Mouse (Mus musculus) embryonic facial prominence, embryonic 13.5 days (tissue): ENCODE measurements around the gene Rassf1. TPM values are rescaled to one million over a fixed set of nuclear protein-coding genes. Genes with fewer than 3 reads are reported as not detected.

ENCODE experiments used
- ATAC-seq: fragments of 200-750 bp; cut with Nextera tagmentation; 2 replicates; pipeline ENCODE4 v1.8.0; 2017; ENCODE audit warnings: low read depth; ENCODE audit not compliant: insufficient number of reproducible peaks, insufficient read depth, low FRiP score, low TSS enrichment
- H3K27ac ChIP-seq: fragments of 300-500 bp; sonication (generic); 2 replicates; pipeline ENCODE4 v1.5.1; 2015; ENCODE audit warnings: moderate library complexity, mild to moderate bottlenecking, inconsistent platforms
- H3K27me3 ChIP-seq: fragments of 300-500 bp; sonication (generic); 2 replicates; pipeline ENCODE4 v1.6.1; 2015; ENCODE audit warnings: mild to moderate bottlenecking, inconsistent platforms
- H3K36me3 ChIP-seq: fragments of 300-500 bp; sonication (generic); 2 replicates; pipeline ENCODE4 v1.6.1; 2015; ENCODE audit warnings: mild to moderate bottlenecking, inconsistent platforms
- H3K4me1 ChIP-seq: fragments of 300-500 bp; sonication (generic); 2 replicates; pipeline ENCODE4 v1.6.1; 2015; ENCODE audit warnings: inconsistent platforms
- H3K4me2 ChIP-seq: fragments of 300-500 bp; sonication (generic); 2 replicates; pipeline ENCODE4 v1.6.1; 2015; ENCODE audit warnings: moderate library complexity, mild to moderate bottlenecking, inconsistent platforms
- H3K4me3 ChIP-seq: fragments of 300-500 bp; sonication (generic); 2 replicates; pipeline ENCODE4 v1.5.1; 2015; ENCODE audit warnings: mild to moderate bottlenecking, inconsistent platforms
- H3K9ac ChIP-seq: fragments of 300-500 bp; sonication (generic); 2 replicates; pipeline ENCODE4 v1.6.1; 2015; ENCODE audit warnings: mild to moderate bottlenecking, inconsistent platforms
- H3K9me3 ChIP-seq: fragments of 300-500 bp; sonication (generic); 2 replicates; pipeline ENCODE4 v1.6.1; 2016; ENCODE audit warnings: inconsistent platforms
- WGBS: fragments of 180-500 bp; shearing (Covaris S2); methylation state at CpG from one replicate; pipeline ENCODE4 v1.1.7; 2015; ENCODE audit warnings: mixed read lengths; 5-methylcytosine and 5-hydroxymethylcytosine counted together
- polyA plus RNA-seq: library from polyadenylated mRNA; unstranded; fragments of >200 nt; fragmentation: Nextera tagmentation; extraction: Ambion mirVana; gene quantifications from 2 replicates; pipeline ENCODE4 v1.2.1, GENCODE M21; 2015

Gene Rassf1
- polyA plus RNA-seq, 1 experiment from 2014 or later: 68.5 TPM

DNA sequence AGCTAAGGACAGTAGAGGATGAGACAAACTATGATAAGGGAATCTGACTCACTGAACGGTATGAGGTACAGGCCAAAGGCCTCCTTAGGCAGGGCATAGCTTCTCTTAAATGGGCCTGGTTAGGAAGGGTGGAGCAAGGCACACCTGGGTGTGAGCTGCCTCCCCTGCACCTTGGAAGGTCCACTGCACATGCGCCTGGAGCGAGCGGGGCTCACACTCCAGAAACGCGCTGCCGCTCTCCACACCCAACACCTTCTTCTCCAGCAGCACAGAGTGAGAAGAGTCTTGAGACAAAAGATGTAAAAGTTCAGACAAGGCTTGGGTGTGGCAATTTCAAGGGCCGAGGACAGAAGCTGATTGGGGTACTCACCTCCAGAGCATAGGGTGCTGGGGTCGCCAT, 48.1 kb downstream of the Rassf1 start:
- no peak for ATAC-seq
- Histone ChIP-seq H3K4me1 (peaks cover 27% of the 10 kb centered on the region), H3K4me3 (no peak overlapping the region), H3K9ac (no peak overlapping the region), H3K36me3 (peaks cover 9% of the 10 kb centered on the region), H3K9me3 (no peaks in the 10 kb centered on the region), H3K4me2 (no peak overlapping the region), H3K27ac (no peak overlapping the region), H3K27me3 (no peaks in the 10 kb centered on the region)
- WGBS: 89% methylated on average over 9 of the region's 9 CpGs

DNA sequence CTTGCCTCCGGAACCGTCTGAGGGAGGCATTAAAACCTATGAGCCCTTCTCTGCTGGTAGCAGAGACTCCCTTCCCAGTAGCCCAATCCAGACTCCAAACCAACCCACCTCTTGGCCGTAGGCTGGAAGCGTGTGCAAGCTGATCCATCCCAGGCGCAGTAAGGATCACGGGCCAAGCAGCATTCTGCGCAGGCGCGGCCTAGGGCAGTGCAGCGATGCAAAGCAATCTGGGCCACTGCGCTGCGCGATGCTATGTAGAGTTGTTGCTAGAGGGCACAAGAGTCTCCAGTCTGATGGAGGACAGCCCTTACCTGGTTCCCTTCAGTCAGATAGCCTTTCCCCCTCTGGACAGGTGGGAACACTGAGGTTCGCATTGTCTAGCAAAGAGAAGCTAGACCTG, 48.5 kb downstream of the Rassf1 start:
- Histone ChIP-seq H3K9ac (no peak overlapping the region), H3K4me3 (no peak overlapping the region), H3K9me3 (no peaks in the 10 kb centered on the region), H3K4me1 (peaks cover 31% of the 10 kb centered on the region), H3K36me3 (peaks cover 5% of the 10 kb centered on the region; the same call in 1 of the 2 replicates), H3K4me2 (no peak overlapping the region), H3K27me3 (no peaks in the 10 kb centered on the region), H3K27ac (no peak overlapping the region)
- WGBS: 71% methylated on average over 14 of the region's 14 CpGs
- ATAC-seq: no peak

GRCm38 (mm10) chr9:107600745-107601144, 49.4 kb downstream of the Rassf1 start:
- H3K27me3 ChIP-seq: no peaks in the 10 kb centered on the region

DNA sequence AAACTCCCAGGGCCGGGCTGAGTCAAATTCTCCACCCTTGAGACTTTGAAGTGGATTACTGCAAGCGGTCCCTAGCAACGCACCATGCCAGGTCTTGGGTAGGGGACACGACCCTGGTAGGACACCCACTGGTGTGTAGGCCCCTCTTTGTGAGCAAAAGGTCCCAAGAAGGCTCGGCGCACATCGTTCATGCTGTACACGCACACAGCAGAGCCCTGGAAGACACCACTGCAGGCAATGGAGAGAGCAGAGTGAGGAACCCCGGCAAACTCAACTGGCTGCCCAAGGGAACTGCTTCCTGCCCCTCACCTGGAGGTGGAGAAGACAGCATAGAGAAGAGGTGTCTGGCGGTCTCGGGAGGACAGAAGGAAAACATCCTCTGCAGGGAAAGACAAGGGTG, 49.9 kb downstream of the Rassf1 start:
- H3K4me1 ChIP-seq: peaks cover 45% of the 10 kb centered on the region
- 87% methylated on average over 11 of the region's 11 CpGs for WGBS
- H3K4me3 ChIP-seq: no peak overlapping the region
- no peak overlapping the region for H3K27ac ChIP-seq
- no peak overlapping the region for H3K4me2 ChIP-seq
- no peaks in the 10 kb centered on the region for H3K9me3 ChIP-seq
- no peak for ATAC-seq
- H3K27me3 ChIP-seq: no peaks in the 10 kb centered on the region
- no peak overlapping the region for H3K9ac ChIP-seq
- H3K36me3 ChIP-seq: peaks cover 2% of the 10 kb centered on the region; the same call in 1 of the 2 replicates

More at GRCm38 (mm10) chr9:107600745-107601144, 49.4 kb downstream of the Rassf1 start:
- Histone ChIP-seq H3K4me2 (no peak overlapping the region), H3K27ac (no peak overlapping the region), H3K4me3 (no peak overlapping the region), H3K9ac (no peak overlapping the region), H3K36me3 (peaks cover 2% of the 10 kb centered on the region; the same call in 1 of the 2 replicates), H3K4me1 (peaks cover 40% of the 10 kb centered on the region), H3K9me3 (no peaks in the 10 kb centered on the region)
- 81% methylated on average over 12 of the region's 12 CpGs for WGBS
- no peak for ATAC-seq

DNA sequence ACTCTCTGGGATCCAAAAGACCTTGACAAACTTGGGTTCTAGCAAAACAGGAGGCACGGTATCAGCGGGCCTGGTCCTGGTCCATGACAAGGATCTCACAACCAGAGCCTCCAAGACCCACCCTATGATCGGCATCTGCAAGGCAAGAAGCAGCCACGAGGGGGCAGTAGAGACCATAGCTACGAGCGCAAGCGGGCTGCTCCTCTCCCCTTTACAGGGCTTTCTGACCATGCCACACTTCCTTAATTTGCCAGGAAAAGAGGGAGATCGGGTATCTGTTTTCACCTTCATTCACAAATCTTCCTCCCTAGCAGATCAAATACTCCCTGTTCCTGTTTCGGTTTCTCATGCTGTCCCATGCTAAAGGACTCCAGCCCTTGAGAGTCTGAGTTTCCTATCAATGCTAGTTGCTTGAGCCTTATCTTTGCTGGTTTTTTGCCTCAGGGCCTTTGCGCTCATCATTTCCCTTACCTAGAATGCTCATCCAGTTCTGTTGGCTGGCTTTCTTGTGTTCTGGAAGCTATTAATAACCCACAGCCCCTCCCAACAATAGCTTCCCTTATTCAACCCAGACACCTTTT, 50.8 kb downstream of the Rassf1 start:
- no peak for ATAC-seq
- Histone ChIP-seq H3K4me3 (no peak overlapping the region), H3K9me3 (no peaks in the 10 kb centered on the region), H3K4me2 (peak overlapping the region; percentile 33), H3K27me3 (no peaks in the 10 kb centered on the region), H3K27ac (peak overlapping the region; percentile 64; the same call in 1 of the 2 replicates), H3K36me3 (peaks cover 2% of the 10 kb centered on the region; the same call in 1 of the 2 replicates), H3K4me1 (peaks cover 54% of the 10 kb centered on the region), H3K9ac (peak overlapping the region; percentile 22; the same call in 1 of the 2 replicates)
- WGBS: 7% methylated on average over 10 of the region's 10 CpGs

- H3K27me3 ChIP-seq: no peaks in the 10 kb centered on the region
- no peak overlapping the region for H3K4me2 ChIP-seq
- H3K36me3 ChIP-seq: peaks cover 2% of the 10 kb centered on the region; the same call in 1 of the 2 replicates
- no peak overlapping the region for H3K9ac ChIP-seq
- no peak overlapping the region; the same call in 1 of the 2 replicates for H3K27ac ChIP-seq
- H3K4me3 ChIP-seq: no peak overlapping the region
- WGBS: 88% methylated on average over 6 of the region's 6 CpGs
- H3K9me3 ChIP-seq: no peaks in the 10 kb centered on the region
- peaks cover 65% of the 10 kb centered on the region for H3K4me1 ChIP-seq
- ATAC-seq: no peak
Observed at GRCm38 (mm10) chr9:107603251-107603650, 51.9 kb downstream of the Rassf1 start.

- ATAC-seq: 0 out of 2 replicates have a peak, but pooled peaks have one; percentile 9
- Histone ChIP-seq H3K36me3 (no peaks in the 10 kb centered on the region), H3K9me3 (no peaks in the 10 kb centered on the region), H3K27me3 (no peaks in the 10 kb centered on the region), H3K4me2 (peak overlapping the region; percentile 54), H3K4me3 (peak overlapping the region; percentile 26), H3K4me1 (peaks cover 75% of the 10 kb centered on the region), H3K9ac (peak overlapping the region; percentile 63; the same call in 1 of the 2 replicates), H3K27ac (peak overlapping the region; percentile 57; the same call in 1 of the 2 replicates)
- WGBS: 25% methylated on average over 23 of the region's 23 CpGs
Observed at GRCm38 (mm10) chr9:107605041-107605661, 53.8 kb downstream of the Rassf1 start.

DNA sequence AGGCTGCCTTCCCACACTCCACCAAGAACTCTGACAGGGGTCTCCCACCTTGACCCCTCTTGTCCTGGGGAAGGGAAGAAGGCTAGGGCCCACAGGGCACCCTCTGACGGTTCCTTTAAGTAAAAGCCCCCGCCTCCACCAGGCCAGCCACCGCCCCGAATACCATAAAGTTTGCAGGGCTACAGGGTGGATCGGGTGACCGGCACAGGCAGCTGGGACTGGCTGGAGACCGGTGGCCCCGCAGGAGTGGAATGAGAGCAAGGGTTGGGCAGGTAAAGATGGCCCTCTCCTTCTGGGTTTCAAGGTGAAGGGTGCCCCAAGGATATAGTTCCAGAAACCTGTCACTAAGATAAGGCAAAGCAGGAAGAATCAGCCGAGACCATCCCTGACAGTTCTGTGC, 55.2 kb downstream of the Rassf1 start:
- Histone ChIP-seq H3K27ac (0 out of 2 replicates have a peak overlapping the region, but pooled peaks have one; percentile 33), H3K4me1 (peaks cover 81% of the 10 kb centered on the region), H3K36me3 (no peaks in the 10 kb centered on the region), H3K4me3 (peak overlapping the region; percentile 17; the same call in 1 of the 2 replicates), H3K9ac (peak overlapping the region; percentile 44; the same call in 1 of the 2 replicates), H3K27me3 (no peaks in the 10 kb centered on the region), H3K4me2 (peak overlapping the region; percentile 34), H3K9me3 (no peaks in the 10 kb centered on the region)
- no peak for ATAC-seq
- 6% methylated on average over 9 of the region's 9 CpGs for WGBS

DNA sequence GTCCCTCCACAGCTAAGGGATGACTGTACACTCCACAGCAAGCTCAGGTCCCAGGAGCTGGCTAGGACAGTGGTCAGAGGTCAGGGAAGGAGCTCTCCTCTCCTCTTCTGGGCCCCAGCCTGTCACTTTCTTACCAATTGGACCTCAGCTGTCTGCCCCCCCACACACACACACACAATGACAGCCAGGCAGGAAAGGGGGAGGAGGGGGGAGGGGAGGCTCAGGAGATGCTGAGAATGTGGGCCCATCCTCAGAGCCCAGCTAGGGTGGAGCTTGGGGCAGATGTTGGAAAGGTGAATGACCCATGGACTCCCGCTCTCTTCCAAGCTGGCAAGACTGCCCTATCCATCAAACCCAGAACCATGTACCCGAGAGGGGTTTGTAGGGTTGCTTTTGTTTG, 55.7 kb downstream of the Rassf1 start:
- 0 out of 2 replicates have a peak overlapping the region, but pooled peaks have one; percentile 33 for H3K27ac ChIP-seq
- no peak for ATAC-seq
- peak overlapping the region; percentile 34 for H3K4me2 ChIP-seq
- H3K27me3 ChIP-seq: no peaks in the 10 kb centered on the region
- peaks cover 86% of the 10 kb centered on the region for H3K4me1 ChIP-seq
- H3K9me3 ChIP-seq: no peaks in the 10 kb centered on the region
- peak overlapping the region; percentile 17; the same call in 1 of the 2 replicates for H3K4me3 ChIP-seq
- no peaks in the 10 kb centered on the region for H3K36me3 ChIP-seq
- WGBS: 77% methylated on average over 2 of the region's 2 CpGs
- peak overlapping the region; percentile 44; the same call in 1 of the 2 replicates for H3K9ac ChIP-seq

GRCm38 (mm10) chr9:107607653-107608245, 56.4 kb downstream of the Rassf1 start:
- ATAC-seq: no peak
- WGBS: 52% methylated on average over 9 of the region's 9 CpGs
- H3K27me3 ChIP-seq: no peaks in the 10 kb centered on the region
- no peaks in the 10 kb centered on the region for H3K36me3 ChIP-seq
- no peak overlapping the region for H3K27ac ChIP-seq
- H3K4me1 ChIP-seq: peaks cover 83% of the 10 kb centered on the region
- H3K9me3 ChIP-seq: no peaks in the 10 kb centered on the region
- H3K4me3 ChIP-seq: no peak overlapping the region
- peak overlapping the region; percentile 32; the same call in 1 of the 2 replicates for H3K9ac ChIP-seq
- H3K4me2 ChIP-seq: no peak overlapping the region

DNA sequence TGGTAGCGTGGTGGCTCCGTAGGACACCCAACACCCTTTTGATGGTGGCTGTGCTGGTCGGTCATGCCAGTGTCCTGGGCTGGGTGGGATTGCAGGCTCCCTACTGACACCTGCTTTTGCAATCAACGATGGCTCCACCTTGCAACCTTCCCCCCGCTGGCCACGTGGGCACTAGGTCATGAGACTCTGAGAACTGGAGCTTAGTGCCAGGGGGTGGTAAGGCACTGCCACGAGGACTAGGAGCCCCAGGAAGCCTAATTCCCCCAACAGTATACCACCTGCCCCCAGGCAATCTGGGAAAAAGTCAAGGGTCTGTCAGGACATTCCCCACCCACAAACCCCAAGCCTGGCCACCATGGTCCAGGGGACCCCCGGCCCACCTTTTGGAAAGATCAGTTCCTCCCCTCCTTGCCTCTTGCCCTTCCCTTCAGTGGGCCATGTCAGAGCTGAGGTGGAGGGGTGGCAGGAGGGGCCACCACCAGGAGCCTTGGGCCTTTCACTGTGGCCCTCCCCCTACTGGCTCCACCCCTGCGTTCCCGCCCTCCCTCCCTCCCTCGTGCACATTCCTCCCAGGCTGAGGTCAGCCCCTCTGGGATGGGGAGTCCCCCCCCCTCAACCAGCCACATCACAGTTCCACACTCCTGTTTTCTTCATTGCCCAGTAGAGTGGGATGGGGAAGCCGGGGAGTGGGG, 57.5 kb downstream of the Rassf1 start, which contains the start of gene Sema3b:
Gene Sema3b, minus strand, starts transcription at position 489 of the 692 bp plus-strand sequence.
- H3K4me2 ChIP-seq: peak within 1 kb of the TSS; percentile 14
- WGBS: 35% methylated on average over 12 of the region's 12 CpGs
- no peak for ATAC-seq
- peaks cover 77% of the 10 kb centered on the region for H3K4me1 ChIP-seq
- no peak within 1 kb of the TSS for H3K4me3 ChIP-seq
- peaks cover under 1% of the 10 kb centered on the region; the same call in 1 of the 2 replicates for H3K36me3 ChIP-seq
- no peak within 1 kb of the TSS for H3K27ac ChIP-seq
- H3K9me3 ChIP-seq: no peaks in the 10 kb centered on the region
- H3K9ac ChIP-seq: 0 out of 2 replicates have a peak within 1 kb of the TSS, but pooled peaks have one; percentile 21
- H3K27me3 ChIP-seq: no peaks in the 10 kb centered on the region
